Mouse (Mus musculus): ENCODE measurements around the gene Ptgfr. TPM values are rescaled to one million over a fixed set of nuclear protein-coding genes. Genes with fewer than 3 reads are reported as not detected.

Ptgfr gene
- 0.65 and 0.97 TPM in 2 replicates for polyA plus RNA-seq (2011; ENCODE audit: insufficient read depth, insufficient read length, low replicate concordance, missing spikeins)

DNA sequence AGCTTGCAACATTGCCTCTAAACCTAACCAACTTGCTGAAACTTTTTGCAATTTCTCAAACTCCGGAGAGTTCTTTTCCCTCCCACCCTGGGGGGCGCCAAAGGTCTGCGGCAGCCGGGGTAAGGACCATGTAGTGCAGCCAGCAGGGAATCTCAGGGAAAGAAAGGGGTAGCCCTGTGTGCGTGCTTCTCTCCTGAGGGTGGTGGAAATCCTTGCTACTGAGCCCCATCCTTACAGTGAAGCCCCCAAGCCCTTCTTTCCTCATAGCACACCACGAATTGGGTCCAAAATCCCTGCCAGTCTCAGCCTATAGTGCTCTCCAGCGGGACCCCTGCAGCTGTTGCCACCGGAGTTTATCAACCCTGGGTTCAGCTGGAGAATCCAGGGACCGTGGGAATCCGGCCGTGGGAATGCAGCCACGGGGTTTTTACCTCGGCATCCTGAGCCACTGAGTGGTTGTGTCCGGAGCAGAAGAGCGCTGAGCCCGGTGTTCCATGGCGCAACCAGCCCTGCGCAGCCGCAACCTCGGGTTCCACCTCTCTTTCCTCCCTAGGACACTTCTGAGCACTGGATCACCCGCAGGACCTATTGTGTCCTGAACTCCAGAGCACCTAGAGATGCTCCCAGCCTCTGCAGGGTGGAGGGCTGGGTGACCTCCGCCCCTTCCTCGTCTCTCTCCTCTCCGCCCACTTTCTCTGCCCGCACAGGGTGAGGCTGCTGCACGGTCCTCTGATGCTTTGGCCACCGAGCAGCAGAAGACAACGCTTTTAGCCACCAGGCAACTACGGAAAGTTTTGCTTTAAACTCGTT is at the start of gene Ptgfr:
Ptgfr (minus strand) TSS at position 760 of the 810 bp plus-strand sequence.
- Histone ChIP-seq H3K4me3 (replicated peaks; ENCODE audit: control insufficient read depth, low read depth, low read length) (no peak within 1 kb of the TSS), H3K4me1 (ENCODE audit: control insufficient read depth, insufficient read depth, low read length) (no peaks in the 10 kb centered on the region), H3K27ac (ENCODE audit: control insufficient read depth, insufficient read depth, low read depth, low read length, poor library complexity) (peak within 1 kb of the TSS; percentile 12; the same call in 1 of the 2 replicates)
- TF ChIP-seq POLR2A (IDR thresholded peaks at IDR 0.05; ENCODE audit: borderline replicate concordance, control insufficient read depth, low read depth, low read length) (no peak), CTCF (IDR thresholded peaks at IDR 0.05; ENCODE audit: control insufficient read depth, insufficient read depth, low read length) (no peak)
- WGBS: 4% methylated on average over 30 of the region's 30 CpGs

- Histone ChIP-seq H3K27ac (ENCODE audit: control insufficient read depth, insufficient read depth, low read depth, low read length, poor library complexity) (no peak overlapping the region), H3K4me1 (ENCODE audit: control insufficient read depth, insufficient read depth, low read length) (no peaks in the 10 kb centered on the region), H3K4me3 (replicated peaks; ENCODE audit: control insufficient read depth, low read depth, low read length) (no peak overlapping the region)
- TF ChIP-seq CTCF (IDR thresholded peaks at IDR 0.05; ENCODE audit: control insufficient read depth, insufficient read depth, low read length): no peak
- no peak for TF ChIP-seq POLR2A (IDR thresholded peaks at IDR 0.05; ENCODE audit: borderline replicate concordance, control insufficient read depth, low read depth, low read length)
- WGBS: 65% methylated on average over 5 of the region's 5 CpGs
Measured at GRCm38 (mm10) chr3:151883881-151884280, 46.5 kb upstream of the Ptgfr start.

DNA sequence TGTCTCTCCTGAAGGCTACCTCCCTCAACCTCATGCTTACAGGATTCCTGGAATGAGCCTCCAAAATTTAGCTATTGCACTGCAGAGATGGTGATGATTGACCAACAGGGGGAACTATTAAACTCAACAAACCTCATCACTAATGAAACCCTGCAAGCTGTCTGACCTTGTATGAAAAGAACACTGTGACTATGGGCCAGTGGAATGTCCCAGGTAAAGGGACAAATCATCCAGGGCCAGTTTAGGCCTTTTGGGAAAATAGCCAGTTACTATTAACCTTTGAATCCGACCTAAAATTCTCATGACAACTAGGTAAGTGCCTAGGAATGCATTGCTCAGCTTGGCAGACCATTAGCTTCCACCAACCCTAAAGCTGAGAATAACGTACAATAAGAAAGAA is 42.6 kb upstream of the Ptgfr start:
- Histone ChIP-seq H3K27ac (ENCODE audit: control insufficient read depth, insufficient read depth, low read depth, low read length, poor library complexity) (no peak overlapping the region), H3K4me3 (replicated peaks; ENCODE audit: control insufficient read depth, low read depth, low read length) (no peak overlapping the region)
- 60% methylated on average over 2 of the region's 2 CpGs for WGBS

DNA sequence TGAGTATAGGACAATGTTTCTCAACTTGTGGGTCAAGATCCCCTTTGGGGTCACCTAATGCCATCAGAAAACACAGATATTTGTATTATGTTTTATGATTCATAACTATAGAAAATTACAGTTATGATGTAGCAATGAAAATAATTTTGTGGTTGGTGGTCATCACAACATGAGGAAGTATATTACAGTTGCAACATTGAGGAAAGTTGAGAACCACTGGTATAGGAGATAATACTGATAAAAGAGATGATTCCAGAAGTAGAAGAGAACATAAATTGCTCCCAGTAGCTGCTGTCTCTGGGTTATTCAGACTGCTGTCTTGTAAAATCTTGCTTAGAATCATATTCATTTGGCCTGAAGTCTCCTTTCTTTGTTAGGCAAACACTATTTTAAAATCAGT is 31.5 kb upstream of the Ptgfr start:
- Histone ChIP-seq H3K27ac (ENCODE audit: control insufficient read depth, insufficient read depth, low read depth, low read length, poor library complexity) (no peak overlapping the region), H3K4me3 (replicated peaks; ENCODE audit: control insufficient read depth, low read depth, low read length) (no peak overlapping the region), H3K4me1 (ENCODE audit: control insufficient read depth, insufficient read depth, low read length) (no peaks in the 10 kb centered on the region)
- TF ChIP-seq CTCF (IDR thresholded peaks at IDR 0.05; ENCODE audit: control insufficient read depth, insufficient read depth, low read length) (no peak), POLR2A (IDR thresholded peaks at IDR 0.05; ENCODE audit: borderline replicate concordance, control insufficient read depth, low read depth, low read length) (no peak)

More for the DNA sequence above, 42.6 kb upstream of the Ptgfr start:
- H3K4me1 ChIP-seq (ENCODE audit: control insufficient read depth, insufficient read depth, low read length): no peaks in the 10 kb centered on the region
- TF ChIP-seq POLR2A (IDR thresholded peaks at IDR 0.05; ENCODE audit: borderline replicate concordance, control insufficient read depth, low read depth, low read length) (no peak), CTCF (IDR thresholded peaks at IDR 0.05; ENCODE audit: control insufficient read depth, insufficient read depth, low read length) (no peak)

DNA sequence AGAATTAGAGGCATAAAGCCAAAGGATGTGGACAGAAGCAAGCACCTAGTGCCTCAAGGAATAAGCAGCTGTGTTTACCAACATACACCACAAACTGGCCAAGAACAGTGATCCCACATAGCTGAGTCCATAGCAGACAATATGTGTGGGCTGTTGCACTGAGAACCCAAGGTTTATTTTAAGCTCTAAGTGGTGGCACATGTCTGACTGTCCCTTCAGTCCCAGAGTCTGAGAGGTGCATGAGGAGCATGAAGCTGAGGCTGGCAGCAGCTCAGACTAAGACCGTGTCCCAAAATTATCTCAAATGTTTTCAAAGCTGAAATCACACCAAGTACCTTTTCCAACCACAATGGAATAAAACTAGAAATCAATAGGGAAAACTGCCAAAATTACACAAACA is 13.9 kb upstream of the Ptgfr start:
- no peak overlapping the region for H3K27ac ChIP-seq (ENCODE audit: control insufficient read depth, insufficient read depth, low read depth, low read length, poor library complexity)
- no peaks in the 10 kb centered on the region; the same call in 1 of the 2 replicates for H3K4me1 ChIP-seq (ENCODE audit: control insufficient read depth, insufficient read depth, low read length)
- no peak overlapping the region for H3K4me3 ChIP-seq (replicated peaks; ENCODE audit: control insufficient read depth, low read depth, low read length)
- WGBS: 83% methylated on average over 1 of the region's 1 CpGs
- TF ChIP-seq POLR2A (IDR thresholded peaks at IDR 0.05; ENCODE audit: borderline replicate concordance, control insufficient read depth, low read depth, low read length): no peak
- TF ChIP-seq CTCF (IDR thresholded peaks at IDR 0.05; ENCODE audit: control insufficient read depth, insufficient read depth, low read length): no peak

DNA sequence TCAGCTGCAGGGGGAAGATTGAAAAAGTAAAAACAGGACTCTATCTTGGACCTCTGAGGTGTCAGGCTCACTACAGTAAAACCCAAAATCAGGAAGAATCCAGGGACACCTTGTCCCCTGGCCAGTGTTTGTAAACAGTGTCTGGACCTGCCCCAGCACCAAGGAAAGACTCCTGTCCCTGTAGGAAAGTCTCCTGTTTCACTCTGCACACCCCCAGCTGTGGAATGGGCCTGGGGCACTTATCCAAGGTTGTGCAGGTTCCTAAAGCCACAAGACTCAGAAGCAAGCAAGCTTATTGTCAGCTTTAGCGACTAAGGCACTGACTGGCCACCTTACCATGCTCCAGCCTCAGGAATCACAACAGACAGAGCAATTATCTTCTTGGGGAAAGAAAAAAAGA is 13.2 kb upstream of the Ptgfr start:
- WGBS: 66% methylated on average over 1 of the region's 1 CpGs
- TF ChIP-seq POLR2A (IDR thresholded peaks at IDR 0.05; ENCODE audit: borderline replicate concordance, control insufficient read depth, low read depth, low read length): no peak
- no peak for TF ChIP-seq CTCF (IDR thresholded peaks at IDR 0.05; ENCODE audit: control insufficient read depth, insufficient read depth, low read length)
- H3K4me3 ChIP-seq (replicated peaks; ENCODE audit: control insufficient read depth, low read depth, low read length): no peak overlapping the region

GRCm38 (mm10) chr3:151846292-151846691 is 8.9 kb upstream of the Ptgfr start:
- TF ChIP-seq POLR2A (IDR thresholded peaks at IDR 0.05; ENCODE audit: borderline replicate concordance, control insufficient read depth, low read depth, low read length) (no peak), CTCF (IDR thresholded peaks at IDR 0.05; ENCODE audit: control insufficient read depth, insufficient read depth, low read length) (no peak)
- Histone ChIP-seq H3K4me3 (replicated peaks; ENCODE audit: control insufficient read depth, low read depth, low read length) (no peak overlapping the region), H3K4me1 (ENCODE audit: control insufficient read depth, insufficient read depth, low read length) (no peaks in the 10 kb centered on the region; the same call in 1 of the 2 replicates), H3K27ac (ENCODE audit: control insufficient read depth, insufficient read depth, low read depth, low read length, poor library complexity) (no peak overlapping the region)
- 73% methylated on average over 7 of the region's 7 CpGs for WGBS

More for the DNA sequence above, 13.2 kb upstream of the Ptgfr start:
- Histone ChIP-seq H3K4me1 (ENCODE audit: control insufficient read depth, insufficient read depth, low read length) (no peaks in the 10 kb centered on the region; the same call in 1 of the 2 replicates), H3K27ac (ENCODE audit: control insufficient read depth, insufficient read depth, low read depth, low read length, poor library complexity) (no peak overlapping the region)

- H3K27ac ChIP-seq (ENCODE audit: control insufficient read depth, insufficient read depth, low read depth, low read length, poor library complexity): no peak overlapping the region
- TF ChIP-seq CTCF (IDR thresholded peaks at IDR 0.05; ENCODE audit: control insufficient read depth, insufficient read depth, low read length) (no peak), POLR2A (IDR thresholded peaks at IDR 0.05; ENCODE audit: borderline replicate concordance, control insufficient read depth, low read depth, low read length) (no peak)
- H3K4me1 ChIP-seq (ENCODE audit: control insufficient read depth, insufficient read depth, low read length): no peaks in the 10 kb centered on the region; the same call in 1 of the 2 replicates
- no peak overlapping the region for H3K4me3 ChIP-seq (replicated peaks; ENCODE audit: control insufficient read depth, low read depth, low read length)
- WGBS: 65% methylated on average over 5 of the region's 5 CpGs
Measured at GRCm38 (mm10) chr3:151844361-151845154, 7.1 kb upstream of the Ptgfr start.
